Mouse (Mus musculus) urinary bladder, postnatal 14 days (tissue): ENCODE measurements around the gene Gm11444.

Source experiments
- DNase-seq: peaks from one replicate; pipeline ENCODE4 v3.0.0; 2021; ENCODE audit warnings: low spot score

Gene Gm11444

DNA sequence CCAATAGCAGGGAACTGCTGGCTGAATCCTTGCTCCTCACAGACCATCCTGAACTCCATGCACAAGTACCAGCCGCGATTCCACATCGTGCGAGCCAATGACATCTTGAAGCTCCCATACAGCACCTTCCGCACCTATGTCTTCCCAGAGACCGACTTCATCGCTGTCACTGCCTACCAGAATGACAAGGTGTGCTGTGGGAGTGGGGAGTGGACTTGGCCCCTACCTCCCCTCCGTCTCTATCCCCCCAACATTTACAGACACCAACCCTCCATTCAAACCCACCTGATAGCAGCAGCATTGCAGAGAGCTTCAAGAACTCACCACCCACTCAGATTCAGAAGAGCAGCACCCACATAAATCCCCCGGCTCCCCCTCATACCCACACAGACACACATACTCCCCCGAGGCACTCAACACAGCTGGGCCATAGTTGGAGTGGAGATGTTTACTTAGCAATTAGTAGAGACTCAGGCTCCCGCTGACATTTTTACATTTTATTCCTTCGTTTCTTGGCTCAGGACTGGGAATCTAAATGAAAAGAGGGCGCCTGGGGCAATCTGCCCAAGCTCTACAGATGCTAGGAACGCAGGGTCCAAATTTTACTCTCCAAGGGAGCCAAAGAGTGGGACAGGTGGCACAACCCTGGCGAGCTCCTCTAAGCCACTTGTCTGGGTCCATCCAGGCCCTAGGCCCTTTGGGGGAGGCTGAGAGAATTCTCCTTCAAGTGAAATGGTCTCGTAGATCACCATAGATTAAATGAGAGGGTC lies 14.2 kb downstream of the Gm11444 start:
- DNase-seq, result no peak

GRCm38 (mm10) chr11:85835001-85835752 lies 15.0 kb downstream of the Gm11444 start:
- DNase-seq, result no peak

DNA sequence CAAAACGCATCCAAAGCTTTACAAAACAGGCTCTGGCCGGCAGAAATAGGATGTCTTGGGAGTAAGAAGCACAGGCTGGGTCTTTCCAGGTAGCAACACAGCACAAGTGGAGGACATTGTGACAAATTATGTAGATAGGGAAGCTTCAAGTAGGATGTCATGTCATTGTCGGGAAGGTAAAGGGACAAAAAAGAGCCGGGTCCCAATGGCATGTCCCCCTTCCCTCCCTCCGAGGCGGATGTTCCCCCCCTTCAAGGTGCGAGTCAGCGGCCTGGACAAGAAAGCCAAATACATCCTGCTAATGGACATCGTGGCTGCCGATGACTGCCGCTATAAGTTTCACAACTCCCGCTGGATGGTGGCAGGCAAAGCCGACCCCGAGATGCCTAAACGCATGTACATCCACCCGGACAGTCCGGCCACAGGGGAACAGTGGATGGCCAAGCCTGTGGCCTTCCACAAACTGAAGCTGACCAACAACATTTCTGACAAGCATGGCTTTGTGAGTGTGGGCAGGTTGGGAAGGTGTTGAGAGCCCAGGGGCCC lies 15.7 kb downstream of the Gm11444 start:
- peak; percentile 3 for DNase-seq

- DNase-seq, result no peak
Observed at GRCm38 (mm10) chr11:85833761-85834385, 16.3 kb downstream of the Gm11444 start.

- DNase-seq, result peak; percentile 42
Observed at GRCm38 (mm10) chr11:85833081-85833521, 17.0 kb downstream of the Gm11444 start.

GRCm38 (mm10) chr11:85832231-85832924 lies 17.8 kb downstream of the Gm11444 start, which contains the start of gene Tbx2:
Tbx2 (plus strand) TSS chr11:85832551.
- DNase-seq, result peak; percentile 94

- no peak for DNase-seq
Observed at GRCm38 (mm10) chr11:85831656-85832230, 18.4 kb downstream of the Gm11444 start.

DNA sequence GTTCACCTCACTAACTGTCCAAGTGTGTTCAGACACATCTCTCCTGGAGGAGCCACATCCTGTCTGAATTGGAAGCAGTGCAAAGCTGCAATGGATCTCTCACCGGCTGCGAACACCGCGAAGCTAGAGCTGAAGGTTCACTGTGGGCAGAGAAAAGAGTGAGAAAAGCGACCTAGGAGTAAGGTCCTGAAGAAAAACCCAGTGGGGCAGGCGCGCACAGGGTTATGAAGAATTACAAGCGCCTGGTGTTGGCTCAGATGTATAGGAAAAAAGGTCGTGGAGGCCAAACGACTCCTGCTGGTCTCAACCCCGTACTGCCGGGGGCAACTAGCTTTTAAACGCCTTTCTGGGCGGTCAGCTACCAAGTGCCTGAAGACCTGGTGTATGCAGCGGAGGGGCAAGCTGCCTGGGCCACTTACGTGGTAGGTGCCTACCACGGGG lies 19.2 kb downstream of the Gm11444 start:
- DNase-seq, result peak; percentile 64

DNA sequence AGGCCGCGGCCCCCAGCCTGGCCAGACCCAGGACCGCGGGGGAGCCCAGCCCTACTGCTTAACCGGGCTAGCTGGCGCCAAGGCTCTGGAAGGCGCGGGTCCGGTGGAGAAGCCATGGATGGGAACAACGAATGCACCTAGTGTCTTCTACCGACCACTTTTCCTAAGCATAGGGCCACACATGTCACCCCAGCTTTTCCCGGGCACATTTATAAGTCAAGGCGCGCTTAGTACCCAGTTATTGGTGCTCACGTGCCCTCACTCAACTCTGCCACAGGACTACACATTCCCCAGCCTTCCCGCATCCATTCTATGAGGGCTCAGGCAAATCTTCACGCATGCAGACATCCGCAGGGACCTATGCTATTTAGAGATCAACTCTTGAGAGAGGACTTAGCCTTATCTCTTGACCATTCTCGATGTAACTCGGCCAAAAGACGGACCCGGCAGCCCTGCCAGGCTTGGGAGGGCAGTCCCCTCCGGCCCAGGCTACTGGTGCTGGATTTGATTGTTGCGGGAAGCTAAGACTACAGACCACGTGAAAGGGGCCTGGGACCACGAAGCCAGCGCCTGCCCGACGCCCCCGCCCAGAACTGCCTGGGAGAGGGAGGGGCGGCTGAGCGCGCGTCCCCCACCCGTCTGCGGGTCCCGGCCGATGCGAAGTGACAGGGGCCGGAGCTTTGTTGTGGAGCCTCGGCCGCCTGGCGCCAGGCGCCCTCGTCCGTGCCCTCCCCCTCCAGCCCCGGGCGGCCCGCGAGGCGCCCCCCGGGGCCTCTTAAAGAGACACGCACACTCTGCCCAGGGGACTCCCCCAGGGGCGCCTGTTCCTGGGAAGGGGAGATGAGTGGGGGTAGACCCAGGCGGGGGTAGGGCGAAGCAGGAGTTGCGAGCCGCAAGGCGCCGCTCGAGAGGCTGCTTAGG lies 20.4 kb downstream of the Gm11444 start:
- peak; percentile 18 for DNase-seq

- DNase-seq, result no peak
Observed at GRCm38 (mm10) chr11:85828691-85829519, 21.2 kb downstream of the Gm11444 start.

DNA sequence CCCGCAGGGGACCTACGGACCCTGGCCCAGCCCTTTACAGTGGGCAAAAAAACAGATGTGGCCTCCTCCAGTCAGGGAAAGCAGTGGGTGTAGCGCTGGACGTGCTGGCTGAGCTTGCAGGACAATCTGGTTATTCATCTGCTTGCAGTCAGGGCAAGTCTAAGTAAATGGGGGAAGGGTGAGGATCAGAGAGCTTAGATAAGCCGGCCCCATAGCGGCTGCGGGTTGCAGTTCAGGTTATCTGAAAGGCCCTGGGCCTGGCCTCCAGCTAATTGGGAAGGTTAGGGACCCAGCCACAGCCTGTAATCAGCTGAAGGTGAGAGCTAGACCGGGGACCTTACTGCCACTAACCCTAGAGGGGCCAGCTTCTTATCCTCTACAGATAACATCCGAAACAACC lies 22.8 kb downstream of the Gm11444 start:
- DNase-seq, result peak; percentile 67

DNA sequence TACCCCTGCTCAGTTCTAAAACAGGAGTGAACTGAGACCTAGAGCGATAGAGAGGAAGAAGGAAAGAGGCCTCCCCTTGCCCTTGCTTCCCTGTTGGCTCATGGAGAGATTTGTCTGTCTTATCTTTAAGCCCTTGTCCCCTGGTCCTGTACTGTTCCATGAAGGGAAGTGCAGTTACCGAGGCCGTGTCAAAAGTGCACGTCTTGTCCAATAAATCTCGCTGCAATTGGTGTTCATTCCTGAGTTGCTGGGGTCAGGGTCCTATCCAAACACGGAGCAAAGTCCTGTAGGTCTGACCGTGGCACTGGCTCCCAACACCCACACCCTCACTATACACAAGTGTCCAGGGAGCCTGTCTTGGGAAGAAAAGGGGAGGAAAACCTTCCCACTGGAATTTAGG lies 24.3 kb downstream of the Gm11444 start:
- DNase-seq, result no peak

DNA sequence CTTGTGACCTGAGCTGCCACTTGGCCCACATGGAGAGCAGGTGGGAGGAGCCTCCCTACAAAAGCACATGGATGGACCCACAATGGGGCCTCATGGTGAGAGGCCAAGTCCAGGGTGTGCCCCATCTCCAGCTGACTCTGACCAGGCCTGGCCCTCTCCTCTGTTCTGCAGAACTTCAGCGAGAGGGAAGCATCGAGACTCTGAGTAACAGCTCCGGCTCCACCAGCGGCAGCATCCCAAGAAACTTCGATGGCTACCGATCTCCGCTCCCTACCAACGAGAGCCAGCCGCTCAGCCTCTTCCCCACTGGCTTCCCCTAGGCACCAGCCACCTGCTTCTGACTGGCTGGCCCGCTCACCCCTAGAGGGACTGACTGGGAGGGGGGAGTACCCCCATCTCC lies 25.1 kb downstream of the Gm11444 start:
- no peak for DNase-seq

- no peak for DNase-seq
Observed at GRCm38 (mm10) chr11:85823794-85824193, 26.3 kb downstream of the Gm11444 start.

DNA sequence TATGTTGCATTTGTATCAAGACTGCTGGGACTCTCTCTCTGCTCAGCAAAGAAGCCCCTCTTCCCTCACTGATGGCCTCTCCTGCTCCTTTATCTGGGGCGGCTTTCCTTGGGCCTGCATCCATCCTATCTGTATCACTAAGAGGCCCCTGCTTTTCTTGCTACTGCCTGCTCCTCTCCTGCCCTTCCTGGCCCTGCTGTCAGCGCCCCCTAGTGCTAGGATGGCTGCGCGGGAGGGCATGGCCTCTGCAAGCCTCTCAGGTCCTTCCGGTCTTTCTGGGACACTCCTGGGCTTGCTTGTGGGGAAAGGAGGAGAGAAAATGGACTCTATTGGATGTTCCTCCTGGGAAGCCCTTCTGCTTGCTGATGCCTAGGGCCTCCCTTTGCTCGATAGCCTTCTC lies 27.0 kb downstream of the Gm11444 start:
- DNase-seq, result peak; percentile 95

- no peak for DNase-seq
Observed at GRCm38 (mm10) chr11:85821659-85822058, 28.5 kb downstream of the Gm11444 start.

GRCm38 (mm10) chr11:85820959-85821358 lies 29.2 kb downstream of the Gm11444 start:
- no peak for DNase-seq

- DNase-seq, result peak; percentile 66
Observed at GRCm38 (mm10) chr11:85818401-85818800, 31.7 kb downstream of the Gm11444 start.

- no peak for DNase-seq
Observed at GRCm38 (mm10) chr11:85816471-85816870, 33.7 kb downstream of the Gm11444 start.
